Mouse (Mus musculus): Measurements from ENCODE around the gene Gm13290. TPM values are rescaled to one million over a fixed set of nuclear protein-coding genes. Genes with fewer than 3 reads are reported as not detected.
"Not testable (repeated sequence)": the region's sequence is repeated elsewhere in the genome, so short reads cannot be mapped to it uniquely, and the experiment has no call there.

The Gm13290 gene
- polyA plus RNA-seq, 1 experiment from 2014 or later = not detected

GRCm38 (mm10) chr4:88754818-88755340 is 18.8 kb upstream of the Gm13290 start, which contains the start of gene Gm13271:
Gene Gm13271, plus strand, starts transcription at chr4:88754868.
- H3K36me3 ChIP-seq (ENCODE audit: control insufficient read depth, insufficient read depth, low read length); H3K27me3 ChIP-seq (ENCODE audit: control insufficient read depth, insufficient read depth, low read length): not testable (repeated sequence)

GRCm38 (mm10) chr4:88756581-88757513 is 16.8 kb upstream of the Gm13290 start:
- H3K9me3 ChIP-seq (ENCODE audit: control insufficient read depth, low read length); ATAC-seq (ENCODE audit: low FRiP score); H3K4me1 ChIP-seq (ENCODE audit: control insufficient read depth, insufficient read depth, low read length); H3K36me3 ChIP-seq (ENCODE audit: control insufficient read depth, insufficient read depth, low read length); H3K27me3 ChIP-seq (ENCODE audit: control insufficient read depth, insufficient read depth, low read length): not testable (repeated sequence)
- Histone ChIP-seq H3K9ac (ENCODE audit: low read length) (peak overlapping the region; percentile 69), H3K4me2 (peak overlapping the region; percentile 69), H3K4me3 (ENCODE audit: low read depth, low read length) (peak overlapping the region; percentile 39), H3K27ac (ENCODE audit: low read depth, low read length) (peak overlapping the region; percentile 68)
- WGBS = 12% methylated on average over 28 of the region's 31 CpGs
- DNase-seq (ENCODE audit: low spot score, missing footprints) = peak; percentile 96

More at GRCm38 (mm10) chr4:88754818-88755340, 18.8 kb upstream of the Gm13290 start, which contains the start of gene Gm13271:
- WGBS = 72% methylated on average over 15 of the region's 15 CpGs
- H3K9ac ChIP-seq (ENCODE audit: low read length); H3K27ac ChIP-seq (ENCODE audit: low read depth, low read length); H3K9me3 ChIP-seq (ENCODE audit: control insufficient read depth, low read length); H3K4me2 ChIP-seq; H3K4me3 ChIP-seq (ENCODE audit: low read depth, low read length); H3K4me1 ChIP-seq (ENCODE audit: control insufficient read depth, insufficient read depth, low read length); ATAC-seq (ENCODE audit: low FRiP score); DNase-seq (ENCODE audit: low spot score, missing footprints): not testable (repeated sequence)

- ATAC-seq (ENCODE audit: low FRiP score) (peak; percentile 100), DNase-seq (ENCODE audit: low spot score, missing footprints) (peak; percentile 94)
- not testable (repeated sequence) for H3K27me3 ChIP-seq (ENCODE audit: control insufficient read depth, insufficient read depth, low read length); H3K36me3 ChIP-seq (ENCODE audit: control insufficient read depth, insufficient read depth, low read length); H3K4me1 ChIP-seq (ENCODE audit: control insufficient read depth, insufficient read depth, low read length); H3K9me3 ChIP-seq (ENCODE audit: control insufficient read depth, low read length)
- peak overlapping the region; percentile 39 for H3K4me3 ChIP-seq (ENCODE audit: low read depth, low read length)
- peak overlapping the region; percentile 69; the same call in 1 of the 2 replicates for H3K9ac ChIP-seq (ENCODE audit: low read length)
- H3K4me2 ChIP-seq = peak overlapping the region; percentile 69
- under 1% methylated on average over 18 of the region's 21 CpGs for WGBS
- peak overlapping the region; percentile 68 for H3K27ac ChIP-seq (ENCODE audit: low read depth, low read length)
These were observed 16.0 kb upstream of the Gm13290 start for GRCm38 (mm10) chr4:88757628-88758031.

GRCm38 (mm10) chr4:88758751-88759150 is 14.9 kb upstream of the Gm13290 start:
- H3K9me3 ChIP-seq (ENCODE audit: control insufficient read depth, low read length); H3K27ac ChIP-seq (ENCODE audit: low read depth, low read length); H3K36me3 ChIP-seq (ENCODE audit: control insufficient read depth, insufficient read depth, low read length); H3K27me3 ChIP-seq (ENCODE audit: control insufficient read depth, insufficient read depth, low read length); H3K4me1 ChIP-seq (ENCODE audit: control insufficient read depth, insufficient read depth, low read length); H3K4me3 ChIP-seq (ENCODE audit: low read depth, low read length); H3K4me2 ChIP-seq; ATAC-seq (ENCODE audit: low FRiP score); H3K9ac ChIP-seq (ENCODE audit: low read length); DNase-seq (ENCODE audit: low spot score, missing footprints): not testable (repeated sequence)
- 89% methylated on average over 9 of the region's 9 CpGs for WGBS

- H3K9me3 ChIP-seq (ENCODE audit: control insufficient read depth, low read length) = not testable (repeated sequence)
These were observed 13.9 kb upstream of the Gm13290 start, which contains the start of gene Gm13283 for GRCm38 (mm10) chr4:88759610-88760268. Gene Gm13283, plus strand, starts transcription at chr4:88760119.

GRCm38 (mm10) chr4:88760431-88760830 is 13.2 kb upstream of the Gm13290 start:
- not testable (repeated sequence) for H3K4me1 ChIP-seq (ENCODE audit: control insufficient read depth, insufficient read depth, low read length); H3K36me3 ChIP-seq (ENCODE audit: control insufficient read depth, insufficient read depth, low read length); H3K9me3 ChIP-seq (ENCODE audit: control insufficient read depth, low read length); H3K9ac ChIP-seq (ENCODE audit: low read length); H3K27me3 ChIP-seq (ENCODE audit: control insufficient read depth, insufficient read depth, low read length); H3K4me3 ChIP-seq (ENCODE audit: low read depth, low read length); ATAC-seq (ENCODE audit: low FRiP score); H3K27ac ChIP-seq (ENCODE audit: low read depth, low read length)
- WGBS = 0% methylated on average over 19 of the region's 28 CpGs
- peak; percentile 87 for DNase-seq (ENCODE audit: low spot score, missing footprints)
- H3K4me2 ChIP-seq = peak overlapping the region; percentile 35

More at GRCm38 (mm10) chr4:88759610-88760268, 13.9 kb upstream of the Gm13290 start, which contains the start of gene Gm13283:
- H3K4me3 ChIP-seq (ENCODE audit: low read depth, low read length); H3K27me3 ChIP-seq (ENCODE audit: control insufficient read depth, insufficient read depth, low read length); H3K36me3 ChIP-seq (ENCODE audit: control insufficient read depth, insufficient read depth, low read length); DNase-seq (ENCODE audit: low spot score, missing footprints); H3K9ac ChIP-seq (ENCODE audit: low read length); ATAC-seq (ENCODE audit: low FRiP score); H3K4me1 ChIP-seq (ENCODE audit: control insufficient read depth, insufficient read depth, low read length); H3K27ac ChIP-seq (ENCODE audit: low read depth, low read length): not testable (repeated sequence)
- H3K4me2 ChIP-seq = peak within 1 kb of the TSS; percentile 35
- WGBS = 20% methylated on average over 8 of the region's 14 CpGs

GRCm38 (mm10) chr4:88761776-88762175 is 11.9 kb upstream of the Gm13290 start:
- not testable (repeated sequence) for H3K36me3 ChIP-seq (ENCODE audit: control insufficient read depth, insufficient read depth, low read length); DNase-seq (ENCODE audit: low spot score, missing footprints); H3K4me1 ChIP-seq (ENCODE audit: control insufficient read depth, insufficient read depth, low read length); H3K9ac ChIP-seq (ENCODE audit: low read length); H3K4me2 ChIP-seq; H3K9me3 ChIP-seq (ENCODE audit: control insufficient read depth, low read length); H3K4me3 ChIP-seq (ENCODE audit: low read depth, low read length); H3K27me3 ChIP-seq (ENCODE audit: control insufficient read depth, insufficient read depth, low read length); H3K27ac ChIP-seq (ENCODE audit: low read depth, low read length); ATAC-seq (ENCODE audit: low FRiP score)
- 71% methylated on average over 6 of the region's 8 CpGs for WGBS

GRCm38 (mm10) chr4:88762341-88762740 is 11.3 kb upstream of the Gm13290 start:
- not testable (repeated sequence) for H3K27ac ChIP-seq (ENCODE audit: low read depth, low read length); DNase-seq (ENCODE audit: low spot score, missing footprints); H3K4me3 ChIP-seq (ENCODE audit: low read depth, low read length); H3K4me2 ChIP-seq; ATAC-seq (ENCODE audit: low FRiP score); H3K9me3 ChIP-seq (ENCODE audit: control insufficient read depth, low read length); H3K36me3 ChIP-seq (ENCODE audit: control insufficient read depth, insufficient read depth, low read length); H3K9ac ChIP-seq (ENCODE audit: low read length); H3K4me1 ChIP-seq (ENCODE audit: control insufficient read depth, insufficient read depth, low read length); H3K27me3 ChIP-seq (ENCODE audit: control insufficient read depth, insufficient read depth, low read length)
- 62% methylated on average over 8 of the region's 9 CpGs for WGBS
